Mouse (Mus musculus) limb, embryonic 10.5 days (tissue): ENCODE results near the gene Cst6. TPM values are rescaled to one million over a fixed set of nuclear protein-coding genes. Genes with fewer than 3 reads are reported as not detected.
"Not testable (repeated sequence)": the region's sequence is repeated elsewhere in the genome, so short reads cannot be mapped to it uniquely, and the experiment has no call there.

Experiments used
- DNase-seq: peaks from one replicate; pipeline ENCODE4 v3.0.0-alpha.2; 2017; ENCODE audit warnings: low spot score
- H3K27ac ChIP-seq: fragments of 300-500 bp; sonication (generic); 2 replicates; pipeline ENCODE4 v1.5.1; 2016; ENCODE audit warnings: mild to moderate bottlenecking
- H3K27me3 ChIP-seq: fragments of 300-500 bp; sonication (generic); 2 replicates; pipeline ENCODE4 v1.6.1; 2016; ENCODE audit warnings: low read depth, mild to moderate bottlenecking; ENCODE audit not compliant: poor library complexity, severe bottlenecking
- H3K36me3 ChIP-seq: fragments of 300-500 bp; sonication (generic); 2 replicates; pipeline ENCODE4 v1.6.1; 2016; ENCODE audit warnings: mild to moderate bottlenecking, moderate library complexity
- H3K4me1 ChIP-seq: fragments of 300-500 bp; sonication (generic); 2 replicates; pipeline ENCODE4 v1.6.1; 2016
- H3K4me3 ChIP-seq: fragments of 300-500 bp; sonication (generic); 2 replicates; pipeline ENCODE4 v1.5.1; 2016; ENCODE audit warnings: mild to moderate bottlenecking, moderate library complexity
- H3K9me3 ChIP-seq: fragments of 300-500 bp; sonication (generic); replicated peaks from 2 replicates; pipeline ENCODE4 v1.6.1; 2016; ENCODE audit warnings: mild to moderate bottlenecking
- WGBS: fragments of 180-500 bp; shearing (Covaris S2); methylation state at CpG from one replicate; pipeline ENCODE4 v1.1.7; 2016; 5-methylcytosine and 5-hydroxymethylcytosine counted together
- polyA plus RNA-seq: library from polyadenylated mRNA; unstranded; fragments of >200 nt; fragmentation: Nextera tagmentation; extraction: Ambion mirVana; gene quantifications from 2 replicates; pipeline ENCODE4 v1.2.1, GENCODE M21; 2016

Cst6 gene
- 0.26 and 1.1 TPM in 2 replicates for polyA plus RNA-seq

GRCm38 (mm10) chr19:5349502-5349873 is at the start of gene Cst6:
Gene Cst6, minus strand, starts transcription at chr19:5349574.
- H3K9me3 ChIP-seq, DNase-seq, H3K36me3 ChIP-seq, H3K4me1 ChIP-seq: not testable (repeated sequence)
- Histone ChIP-seq H3K27me3 (peaks cover 30% of the 10 kb centered on the region), H3K27ac (peak within 1 kb of the TSS; percentile 38; the same call in 1 of the 2 replicates), H3K4me3 (peak within 1 kb of the TSS; percentile 50)
- WGBS, result 65% methylated on average over 6 of the region's 6 CpGs

DNA sequence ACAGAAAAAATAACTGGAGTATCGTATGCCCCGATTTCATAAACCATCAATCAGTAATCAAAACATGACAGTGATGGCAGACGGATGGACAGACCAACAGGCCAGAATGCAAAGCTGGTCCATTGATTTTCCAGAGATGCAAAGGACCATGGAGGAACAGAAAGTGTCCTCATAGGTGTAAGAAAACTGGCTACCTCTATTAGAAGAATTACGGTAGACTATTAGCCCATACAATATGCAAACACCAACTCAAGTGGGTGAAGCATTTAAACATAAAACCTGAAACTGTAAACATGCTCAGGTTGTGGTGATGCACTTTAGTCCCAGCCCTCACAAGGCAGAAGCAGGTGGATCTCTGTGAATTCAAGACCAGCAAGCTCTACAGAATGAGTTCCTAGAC is 46.0 kb upstream of the Cst6 start:
- H3K27ac ChIP-seq, result no peak overlapping the region
- no peaks in the 10 kb centered on the region for H3K36me3 ChIP-seq
- WGBS, result 78% methylated on average over 4 of the region's 4 CpGs
- no peaks in the 10 kb centered on the region for H3K9me3 ChIP-seq
- no peak overlapping the region for H3K4me3 ChIP-seq
- DNase-seq, result no peak
- no peaks in the 10 kb centered on the region for H3K27me3 ChIP-seq
- H3K4me1 ChIP-seq, result peaks cover 12% of the 10 kb centered on the region

- Histone ChIP-seq H3K4me3 (no peak overlapping the region), H3K36me3 (no peaks in the 10 kb centered on the region), H3K27me3 (no peaks in the 10 kb centered on the region), H3K4me1 (peaks cover 25% of the 10 kb centered on the region), H3K9me3 (no peaks in the 10 kb centered on the region), H3K27ac (no peak overlapping the region)
- whole genome bisulfite sequencing, result 43% methylated on average over 10 of the region's 10 CpGs
- DNase-seq, result no peak
These were observed 44.8 kb upstream of the Cst6 start for GRCm38 (mm10) chr19:5394168-5394567.

DNA sequence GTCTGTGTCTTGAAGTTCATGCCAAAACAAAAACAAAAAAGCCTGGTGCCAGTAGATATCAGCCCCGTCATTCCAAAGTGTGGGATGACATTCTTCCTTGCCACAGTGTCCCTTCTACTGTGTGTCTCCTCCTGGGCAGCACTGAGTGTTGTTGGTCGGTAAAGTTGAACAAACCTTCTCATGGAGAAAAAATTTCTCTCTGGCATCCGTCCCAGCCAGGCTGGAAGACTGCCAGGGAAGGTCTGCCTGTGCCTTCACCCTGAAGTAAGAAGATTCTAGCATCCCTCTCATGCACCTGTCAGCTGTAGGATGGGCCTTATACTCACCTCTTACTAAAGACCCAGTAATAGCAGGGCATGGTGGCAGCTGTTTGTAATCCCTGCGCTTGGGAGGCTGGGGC is 43.5 kb upstream of the Cst6 start:
- no peaks in the 10 kb centered on the region for H3K36me3 ChIP-seq
- no peaks in the 10 kb centered on the region for H3K9me3 ChIP-seq
- no peak overlapping the region for H3K4me3 ChIP-seq
- DNase-seq, result no peak
- no peak overlapping the region for H3K27ac ChIP-seq
- WGBS, result 85% methylated on average over 4 of the region's 4 CpGs
- peaks cover 27% of the 10 kb centered on the region for H3K4me1 ChIP-seq
- H3K27me3 ChIP-seq, result no peaks in the 10 kb centered on the region

DNA sequence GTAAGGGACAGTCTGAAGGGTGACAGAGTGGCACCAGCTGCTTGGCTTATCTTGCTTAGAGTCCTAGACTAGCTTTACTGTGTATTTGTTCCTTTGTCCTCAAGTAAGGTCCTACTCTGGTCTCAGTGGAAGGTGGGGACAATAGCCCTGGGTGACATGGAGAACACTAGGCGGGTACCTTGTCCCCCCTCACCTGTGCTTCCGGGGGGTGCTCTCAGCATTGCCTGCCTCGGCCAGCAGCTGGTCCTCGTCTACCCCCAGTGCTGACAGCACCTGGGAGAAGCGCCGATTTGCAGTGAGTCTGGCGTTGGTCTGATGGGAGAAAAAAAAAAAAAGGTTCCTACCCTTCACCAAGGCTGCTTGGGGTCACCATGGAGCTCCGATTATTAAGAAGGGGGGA is 41.0 kb upstream of the Cst6 start:
- Histone ChIP-seq H3K27ac (peak overlapping the region; percentile 92), H3K27me3 (no peaks in the 10 kb centered on the region), H3K4me3 (peak overlapping the region; percentile 100), H3K9me3 (no peaks in the 10 kb centered on the region), H3K36me3 (peaks cover 14% of the 10 kb centered on the region), H3K4me1 (peaks cover 39% of the 10 kb centered on the region)
- 79% methylated on average over 8 of the region's 8 CpGs for WGBS
- DNase-seq, result no peak

DNA sequence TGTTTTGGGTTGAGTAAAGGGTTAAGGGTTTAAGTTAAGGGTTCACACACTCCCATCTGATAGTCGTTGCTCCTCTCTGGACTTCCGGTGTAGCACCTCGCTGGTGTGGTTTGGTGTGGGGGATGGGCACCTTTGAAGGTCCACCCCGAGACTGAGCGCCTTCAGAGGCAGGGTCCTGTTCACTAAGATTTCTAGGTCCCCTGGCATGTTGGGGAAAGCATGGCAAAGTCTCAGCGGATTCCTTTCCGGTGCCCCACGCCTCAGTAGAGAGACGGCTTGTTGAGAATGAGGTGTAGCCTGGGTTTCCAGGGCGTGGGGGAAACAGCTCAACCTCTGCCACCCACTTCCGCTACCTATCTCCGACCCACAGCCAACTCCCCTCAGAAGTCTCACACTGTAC is 40.3 kb upstream of the Cst6 start:
- peaks cover 39% of the 10 kb centered on the region for H3K4me1 ChIP-seq
- no peaks in the 10 kb centered on the region for H3K9me3 ChIP-seq
- H3K27me3 ChIP-seq, result no peaks in the 10 kb centered on the region
- H3K36me3 ChIP-seq, result peaks cover 21% of the 10 kb centered on the region
- peak; percentile 52 for DNase-seq
- 32% methylated on average over 12 of the region's 12 CpGs for WGBS
- H3K27ac ChIP-seq, result peak overlapping the region; percentile 92
- peak overlapping the region; percentile 100 for H3K4me3 ChIP-seq

DNA sequence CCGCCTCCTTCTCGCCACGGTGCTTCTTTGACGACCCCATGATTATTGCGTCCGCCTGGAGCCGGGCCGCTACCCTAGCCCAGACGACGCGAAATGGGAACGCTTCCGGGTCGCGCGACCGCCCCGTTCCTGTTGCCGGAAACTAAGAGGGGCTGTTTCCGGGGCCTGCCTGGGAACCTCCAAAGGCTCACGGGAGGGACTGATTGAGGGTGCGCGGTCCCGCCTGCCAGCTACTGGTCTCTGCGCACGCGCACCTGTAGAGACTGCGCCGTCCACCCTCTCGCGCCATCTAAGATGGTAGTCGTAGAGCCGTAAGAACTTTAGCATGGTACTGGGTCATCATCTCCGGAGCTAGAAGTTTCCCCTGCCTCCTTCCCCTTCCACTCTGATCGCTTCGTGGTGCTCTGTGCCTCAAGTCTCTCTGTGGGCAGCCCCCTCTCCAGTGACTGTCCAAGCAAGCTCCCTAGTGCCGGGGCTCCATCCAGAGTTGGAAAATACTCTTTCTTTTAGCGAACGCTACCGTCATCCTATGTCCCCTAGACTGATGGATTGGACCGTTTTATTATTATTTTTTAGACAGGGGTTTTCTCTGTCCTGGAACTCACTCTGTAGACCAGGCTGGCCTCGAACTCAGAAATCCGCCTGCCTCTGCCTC is 39.3 kb upstream of the Cst6 start, which contains the start of gene Sart1:
TSS of gene Sart1 (minus strand) at position 116 of the 655 bp plus-strand sequence.
- Histone ChIP-seq H3K4me1 (peaks cover 36% of the 10 kb centered on the region), H3K27ac (peak within 1 kb of the TSS; percentile 92), H3K4me3 (peak within 1 kb of the TSS; percentile 100), H3K36me3 (peaks cover 31% of the 10 kb centered on the region), H3K27me3 (no peaks in the 10 kb centered on the region), H3K9me3 (no peaks in the 10 kb centered on the region)
- 2% methylated on average over 43 of the region's 43 CpGs for WGBS
- DNase-seq, result peak; percentile 96

- H3K4me1 ChIP-seq, result peaks cover 36% of the 10 kb centered on the region
- peaks cover 38% of the 10 kb centered on the region for H3K36me3 ChIP-seq
- peak overlapping the region; percentile 100 for H3K4me3 ChIP-seq
- peak overlapping the region; percentile 92 for H3K27ac ChIP-seq
- WGBS, result under 1% methylated on average over 43 of the region's 43 CpGs
- H3K9me3 ChIP-seq, result no peaks in the 10 kb centered on the region
- no peaks in the 10 kb centered on the region for H3K27me3 ChIP-seq
- DNase-seq, result peak; percentile 60
These were observed 38.7 kb upstream of the Cst6 start for GRCm38 (mm10) chr19:5388011-5388441.

GRCm38 (mm10) chr19:5384715-5385114 is 35.3 kb upstream of the Cst6 start:
- Histone ChIP-seq H3K9me3 (no peaks in the 10 kb centered on the region), H3K4me3 (no peak overlapping the region), H3K36me3 (peaks cover 71% of the 10 kb centered on the region), H3K27ac (no peak overlapping the region), H3K27me3 (no peaks in the 10 kb centered on the region), H3K4me1 (peaks cover 20% of the 10 kb centered on the region)
- WGBS, result 94% methylated on average over 8 of the region's 8 CpGs
- DNase-seq, result no peak

DNA sequence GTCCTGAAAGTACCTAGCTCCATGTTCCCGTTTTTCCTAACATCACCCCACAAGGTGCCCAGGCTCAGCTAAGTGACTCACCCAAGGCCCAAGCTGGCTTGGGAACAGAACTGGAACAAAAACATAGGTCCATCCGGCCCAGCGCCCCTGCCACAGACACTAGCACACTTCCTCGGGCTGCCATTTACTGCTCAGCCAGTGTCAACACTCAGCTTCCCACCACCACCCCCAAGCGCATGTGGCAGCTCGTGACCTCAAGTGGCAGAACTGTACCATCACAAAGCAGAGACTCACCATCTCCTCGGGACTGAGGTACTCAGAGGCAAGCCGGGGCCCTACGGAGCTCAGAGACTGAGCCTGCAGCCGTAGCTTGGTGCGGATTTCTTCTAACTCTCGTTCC is 34.0 kb upstream of the Cst6 start:
- Histone ChIP-seq H3K36me3 (peaks cover 85% of the 10 kb centered on the region), H3K27me3 (no peaks in the 10 kb centered on the region), H3K27ac (no peak overlapping the region), H3K4me3 (no peak overlapping the region), H3K4me1 (peaks cover 13% of the 10 kb centered on the region), H3K9me3 (no peaks in the 10 kb centered on the region)
- WGBS, result 96% methylated on average over 12 of the region's 12 CpGs
- DNase-seq, result no peak

DNA sequence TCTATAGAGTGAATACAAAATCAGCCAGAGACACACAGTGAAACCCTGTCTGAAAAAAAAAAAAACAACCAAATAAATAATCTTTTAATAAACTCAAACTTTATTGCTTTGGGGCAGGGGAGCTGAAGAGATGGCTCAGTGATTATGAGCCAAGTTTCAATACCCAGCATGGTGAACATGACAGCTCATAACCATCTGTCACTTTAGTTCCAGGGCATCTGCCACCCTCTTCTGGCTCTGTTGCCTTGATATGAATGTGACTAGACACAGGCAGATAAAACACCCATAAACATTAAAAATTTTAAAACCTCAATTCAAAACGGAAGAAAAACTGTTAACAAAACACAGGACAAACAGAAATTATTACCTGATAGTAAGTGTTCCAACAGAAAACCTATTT is 28.1 kb upstream of the Cst6 start:
- WGBS, result 88% methylated on average over 1 of the region's 1 CpGs
- no peaks in the 10 kb centered on the region for H3K27me3 ChIP-seq
- H3K36me3 ChIP-seq, result peaks cover 97% of the 10 kb centered on the region
- H3K27ac ChIP-seq, result no peak overlapping the region
- DNase-seq, result no peak
- no peaks in the 10 kb centered on the region for H3K4me1 ChIP-seq
- H3K4me3 ChIP-seq, result no peak overlapping the region
- H3K9me3 ChIP-seq, result no peaks in the 10 kb centered on the region

DNA sequence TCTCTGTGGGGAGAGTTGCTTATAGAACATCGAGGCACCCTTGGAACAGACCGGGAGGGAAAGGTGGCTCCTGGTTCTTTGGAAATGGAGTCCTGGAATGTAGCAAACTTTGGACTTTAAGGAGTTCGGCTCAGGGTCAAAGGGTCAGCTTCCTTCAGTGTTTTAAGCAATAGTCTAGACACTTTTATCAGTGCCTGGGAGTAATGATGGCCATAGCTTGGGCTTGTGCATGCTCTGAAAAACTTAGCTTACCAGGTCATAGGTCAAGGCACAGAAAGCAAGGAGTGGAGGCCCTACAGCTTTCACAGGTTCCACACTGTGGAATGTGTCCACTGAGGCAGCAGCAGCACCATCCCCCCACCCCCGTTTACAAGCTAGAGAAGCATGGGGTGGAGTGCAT is 25.4 kb upstream of the Cst6 start:
- Histone ChIP-seq H3K27ac (no peak overlapping the region), H3K4me1 (no peaks in the 10 kb centered on the region), H3K36me3 (peaks cover 97% of the 10 kb centered on the region), H3K9me3 (no peaks in the 10 kb centered on the region), H3K4me3 (no peak overlapping the region), H3K27me3 (no peaks in the 10 kb centered on the region)
- no peak for DNase-seq
- whole genome bisulfite sequencing, result 73% methylated on average over 4 of the region's 4 CpGs

GRCm38 (mm10) chr19:5374177-5374576 is 24.8 kb upstream of the Cst6 start:
- WGBS, result 85% methylated on average over 4 of the region's 4 CpGs
- peaks cover 97% of the 10 kb centered on the region for H3K36me3 ChIP-seq
- H3K9me3 ChIP-seq, result no peaks in the 10 kb centered on the region
- H3K27ac ChIP-seq, result no peak overlapping the region
- no peaks in the 10 kb centered on the region for H3K27me3 ChIP-seq
- no peaks in the 10 kb centered on the region for H3K4me1 ChIP-seq
- no peak for DNase-seq
- H3K4me3 ChIP-seq, result no peak overlapping the region

DNA sequence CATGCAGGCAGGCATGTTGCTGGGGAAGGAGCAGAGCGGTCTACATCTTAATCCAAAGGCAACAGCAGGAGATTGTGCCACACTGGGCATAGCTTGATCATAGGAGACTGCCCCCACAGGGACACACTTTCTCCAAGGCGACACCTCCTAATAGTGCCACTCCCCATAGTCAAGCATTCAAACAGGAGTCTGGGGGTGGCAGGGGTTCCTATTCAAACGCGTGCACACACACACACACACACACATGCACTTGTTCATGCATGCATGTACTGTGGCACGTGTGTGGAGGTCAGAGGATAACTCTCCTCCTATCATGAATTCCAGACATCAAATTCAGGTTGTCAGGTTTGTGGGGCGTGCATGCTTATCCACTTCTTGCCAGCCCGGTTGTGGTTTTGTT is 23.4 kb upstream of the Cst6 start:
- Histone ChIP-seq H3K36me3 (peaks cover 96% of the 10 kb centered on the region), H3K27ac (no peak overlapping the region)
- no peak for DNase-seq

More for the DNA sequence above, 23.4 kb upstream of the Cst6 start:
- Histone ChIP-seq H3K4me3 (no peak overlapping the region), H3K9me3 (no peaks in the 10 kb centered on the region), H3K27me3 (no peaks in the 10 kb centered on the region), H3K4me1 (peaks cover 10% of the 10 kb centered on the region)
- 92% methylated on average over 7 of the region's 7 CpGs for WGBS
